Mouse (Mus musculus): ENCODE measurements around the gene Selenom. TPM values are rescaled to one million over a fixed set of nuclear protein-coding genes. Genes with fewer than 3 reads are reported as not detected.

The Selenom gene
- polyA plus RNA-seq, 1 experiment: 24.5 TPM

- H3K4me1 ChIP-seq (ENCODE audit: control insufficient read depth, insufficient read depth, low read length): no peaks in the 10 kb centered on the region
- no peak overlapping the region for H3K4me3 ChIP-seq (ENCODE audit: insufficient read depth, low read length)
- TF ChIP-seq CTCF (IDR thresholded peaks at IDR 0.05; ENCODE audit: low read depth, low read length): no peak
- no peak for TF ChIP-seq POLR2A (IDR thresholded peaks at IDR 0.05; ENCODE audit: borderline replicate concordance, low read depth, low read length)
- H3K27ac ChIP-seq (ENCODE audit: insufficient read depth, low read depth, low read length): no peak overlapping the region
These were observed 12.7 kb downstream of the Selenom start for GRCm38 (mm10) chr11:3526979-3527738.

GRCm38 (mm10) chr11:3527766-3528165 is 13.3 kb downstream of the Selenom start:
- TF ChIP-seq POLR2A (IDR thresholded peaks at IDR 0.05; ENCODE audit: borderline replicate concordance, low read depth, low read length) (no peak), CTCF (IDR thresholded peaks at IDR 0.05; ENCODE audit: low read depth, low read length) (no peak)
- H3K4me1 ChIP-seq (ENCODE audit: control insufficient read depth, insufficient read depth, low read length): no peaks in the 10 kb centered on the region
- no peak overlapping the region for H3K4me3 ChIP-seq (ENCODE audit: insufficient read depth, low read length)
- H3K27ac ChIP-seq (ENCODE audit: insufficient read depth, low read depth, low read length): no peak overlapping the region

GRCm38 (mm10) chr11:3528208-3528607 is 13.7 kb downstream of the Selenom start:
- Histone ChIP-seq H3K27ac (ENCODE audit: insufficient read depth, low read depth, low read length) (no peak overlapping the region), H3K4me3 (ENCODE audit: insufficient read depth, low read length) (no peak overlapping the region), H3K4me1 (ENCODE audit: control insufficient read depth, insufficient read depth, low read length) (no peaks in the 10 kb centered on the region)
- TF ChIP-seq CTCF (IDR thresholded peaks at IDR 0.05; ENCODE audit: low read depth, low read length): no peak
- no peak for TF ChIP-seq POLR2A (IDR thresholded peaks at IDR 0.05; ENCODE audit: borderline replicate concordance, low read depth, low read length)

GRCm38 (mm10) chr11:3529476-3530252 is 15.2 kb downstream of the Selenom start:
- no peak for TF ChIP-seq CTCF (IDR thresholded peaks at IDR 0.05; ENCODE audit: low read depth, low read length)
- TF ChIP-seq POLR2A (IDR thresholded peaks at IDR 0.05; ENCODE audit: borderline replicate concordance, low read depth, low read length): no peak
- H3K4me1 ChIP-seq (ENCODE audit: control insufficient read depth, insufficient read depth, low read length): no peaks in the 10 kb centered on the region
- H3K4me3 ChIP-seq (ENCODE audit: insufficient read depth, low read length): no peak overlapping the region
- no peak overlapping the region for H3K27ac ChIP-seq (ENCODE audit: insufficient read depth, low read depth, low read length)

- H3K4me3 ChIP-seq (ENCODE audit: insufficient read depth, low read length): no peak overlapping the region
- H3K27ac ChIP-seq (ENCODE audit: insufficient read depth, low read depth, low read length): no peak overlapping the region
- H3K4me1 ChIP-seq (ENCODE audit: control insufficient read depth, insufficient read depth, low read length): peaks cover 3% of the 10 kb centered on the region
- TF ChIP-seq POLR2A (IDR thresholded peaks at IDR 0.05; ENCODE audit: borderline replicate concordance, low read depth, low read length): no peak
- TF ChIP-seq CTCF (IDR thresholded peaks at IDR 0.05; ENCODE audit: low read depth, low read length): no peak
These were observed 16.2 kb downstream of the Selenom start for GRCm38 (mm10) chr11:3530731-3531130.

GRCm38 (mm10) chr11:3531634-3532033 is 17.1 kb downstream of the Selenom start:
- H3K4me1 ChIP-seq (ENCODE audit: control insufficient read depth, insufficient read depth, low read length): peaks cover 3% of the 10 kb centered on the region
- H3K27ac ChIP-seq (ENCODE audit: insufficient read depth, low read depth, low read length): no peak overlapping the region
- H3K4me3 ChIP-seq (ENCODE audit: insufficient read depth, low read length): no peak overlapping the region
- TF ChIP-seq POLR2A (IDR thresholded peaks at IDR 0.05; ENCODE audit: borderline replicate concordance, low read depth, low read length) (no peak), CTCF (IDR thresholded peaks at IDR 0.05; ENCODE audit: low read depth, low read length) (no peak)

- Histone ChIP-seq H3K4me3 (ENCODE audit: insufficient read depth, low read length) (no peak overlapping the region), H3K4me1 (ENCODE audit: control insufficient read depth, insufficient read depth, low read length) (peaks cover 3% of the 10 kb centered on the region), H3K27ac (ENCODE audit: insufficient read depth, low read depth, low read length) (no peak overlapping the region)
- TF ChIP-seq CTCF (IDR thresholded peaks at IDR 0.05; ENCODE audit: low read depth, low read length) (no peak), POLR2A (IDR thresholded peaks at IDR 0.05; ENCODE audit: borderline replicate concordance, low read depth, low read length) (no peak)
These were observed 17.8 kb downstream of the Selenom start for GRCm38 (mm10) chr11:3532101-3532931.

- no peak overlapping the region for H3K4me3 ChIP-seq (ENCODE audit: insufficient read depth, low read length)
- H3K4me1 ChIP-seq (ENCODE audit: control insufficient read depth, insufficient read depth, low read length): peaks cover 3% of the 10 kb centered on the region
- TF ChIP-seq CTCF (IDR thresholded peaks at IDR 0.05; ENCODE audit: low read depth, low read length) (no peak), POLR2A (IDR thresholded peaks at IDR 0.05; ENCODE audit: borderline replicate concordance, low read depth, low read length) (no peak)
- H3K27ac ChIP-seq (ENCODE audit: insufficient read depth, low read depth, low read length): no peak overlapping the region
These were observed 19.0 kb downstream of the Selenom start for GRCm38 (mm10) chr11:3533406-3533932.

GRCm38 (mm10) chr11:3534956-3535355 is 20.5 kb downstream of the Selenom start:
- Histone ChIP-seq H3K4me3 (ENCODE audit: insufficient read depth, low read length) (no peak overlapping the region), H3K27ac (ENCODE audit: insufficient read depth, low read depth, low read length) (no peak overlapping the region), H3K4me1 (ENCODE audit: control insufficient read depth, insufficient read depth, low read length) (peaks cover 5% of the 10 kb centered on the region)
- no peak for TF ChIP-seq CTCF (IDR thresholded peaks at IDR 0.05; ENCODE audit: low read depth, low read length)
- no peak for TF ChIP-seq POLR2A (IDR thresholded peaks at IDR 0.05; ENCODE audit: borderline replicate concordance, low read depth, low read length)
